Mouse (Mus musculus) adrenal gland, postnatal 4 days (tissue): ENCODE measurements around the gene Terb2. TPM values are rescaled to one million over a fixed set of nuclear protein-coding genes. Genes with fewer than 3 reads are reported as not detected.
"Not testable (repeated sequence)": the region's sequence is repeated elsewhere in the genome, so short reads cannot be mapped to it uniquely, and the experiment has no call there.

Experiments
- DNase-seq, 2 experiments: peaks; one replicate each; pipeline ENCODE4 v3.0.0; 2021 to 2022; ENCODE audit warnings: low spot score in 2 of 2, mixed read lengths in 2 of 2
- total RNA-seq, 2 experiments: library from RNA; stranded (reverse); gene quantifications; 2 replicates each; pipeline ENCODE4 v1.2.3; 2021

The Terb2 gene
- total RNA-seq, 2 experiments from 2014 or later: not detected

DNA sequence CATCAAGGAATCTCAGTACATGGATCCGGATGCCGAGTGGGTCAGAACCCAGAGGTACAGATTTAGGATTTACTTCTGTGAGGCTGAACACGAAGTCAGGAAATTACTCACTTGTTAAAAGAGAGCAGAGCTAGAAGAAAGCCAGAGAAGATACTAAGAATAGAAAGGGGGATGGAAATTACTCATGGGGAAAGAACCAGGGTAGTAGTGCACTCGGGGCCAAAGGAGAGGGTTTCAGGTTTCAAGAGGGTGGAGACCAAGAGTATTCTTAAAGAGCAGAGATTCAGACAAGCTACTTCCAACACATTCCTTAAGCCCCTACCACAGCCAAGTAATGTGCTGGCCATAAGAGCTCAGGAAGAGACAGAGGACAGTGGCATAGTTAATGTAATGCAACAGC, 24.5 kb upstream of the Terb2 start:
- no peak for DNase-seq

DNA sequence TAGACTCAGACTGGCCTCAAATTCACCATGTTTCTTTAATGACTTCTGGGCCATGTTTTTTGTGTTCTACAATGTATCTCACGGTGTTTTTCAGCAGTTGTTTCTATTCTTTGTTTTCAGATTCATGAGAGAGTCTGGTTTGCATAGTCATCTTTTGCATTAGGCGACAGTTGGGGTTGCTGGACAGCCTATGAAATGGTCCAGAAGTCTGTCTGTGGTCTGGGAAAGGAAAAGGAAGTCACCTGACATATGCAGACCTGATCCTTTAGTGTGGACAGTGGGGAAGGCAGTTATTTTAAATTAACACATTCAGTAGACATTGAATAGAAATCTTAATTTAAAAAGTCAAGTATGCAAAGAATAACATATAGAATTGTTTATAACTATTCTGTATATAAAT, 23.5 kb upstream of the Terb2 start:
- no peak for DNase-seq

DNA sequence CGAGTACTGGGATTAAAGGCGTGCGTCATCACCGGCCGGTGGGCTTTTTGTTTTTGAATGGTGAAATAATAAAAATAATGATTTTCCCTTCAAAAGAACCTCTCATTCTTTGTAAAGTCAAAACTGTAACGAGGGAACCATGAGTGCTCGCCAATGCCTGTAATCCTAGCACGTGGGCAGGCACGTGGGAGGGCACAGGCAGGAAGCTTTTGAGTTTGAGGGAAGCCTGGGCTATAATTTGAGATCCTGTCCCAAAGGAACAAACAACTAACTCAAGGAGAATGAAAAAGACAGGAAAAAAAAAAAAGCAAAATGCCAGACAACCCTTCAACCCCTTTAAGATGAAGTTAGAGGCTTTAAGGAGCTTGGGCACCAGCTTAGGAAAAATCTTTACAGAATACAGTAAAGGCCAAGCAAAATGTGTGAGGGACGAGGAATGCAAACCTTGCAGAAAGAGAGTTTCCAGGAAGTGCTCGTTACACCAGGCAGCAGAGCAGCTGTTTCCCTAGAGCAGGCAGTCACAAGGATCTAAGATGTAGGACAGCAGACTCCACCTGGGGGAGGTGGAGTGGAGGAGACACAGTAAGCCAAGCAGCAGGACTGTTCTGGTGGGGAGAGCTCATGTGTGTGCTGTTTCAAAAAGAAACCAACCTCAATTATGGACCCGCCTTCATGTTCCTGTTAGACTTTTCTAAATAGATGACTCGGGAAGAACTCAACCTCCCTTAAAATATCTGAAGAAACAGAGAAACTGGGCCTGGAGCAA, 22.5 kb upstream of the Terb2 start:
- no peak for DNase-seq

DNA sequence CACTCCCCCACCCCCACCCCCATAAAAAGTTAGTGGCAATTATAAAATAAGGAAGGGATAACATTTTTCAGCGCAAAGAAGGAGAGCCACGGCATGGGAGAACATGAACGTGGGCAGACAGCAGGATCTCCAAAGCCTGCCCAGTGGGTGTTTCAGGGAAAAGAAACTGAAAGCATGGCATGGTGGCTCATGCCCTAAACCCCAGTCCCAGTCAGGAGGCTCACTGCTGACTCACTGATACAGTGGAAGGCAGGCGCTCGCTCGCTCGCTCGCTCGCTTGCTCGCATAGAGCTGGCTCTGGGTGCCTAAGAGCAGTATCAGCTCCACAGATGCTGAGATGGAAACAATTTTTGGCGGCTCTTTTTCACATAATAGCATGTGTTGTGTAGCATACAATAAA, 21.8 kb upstream of the Terb2 start:
- no peak for DNase-seq

DNA sequence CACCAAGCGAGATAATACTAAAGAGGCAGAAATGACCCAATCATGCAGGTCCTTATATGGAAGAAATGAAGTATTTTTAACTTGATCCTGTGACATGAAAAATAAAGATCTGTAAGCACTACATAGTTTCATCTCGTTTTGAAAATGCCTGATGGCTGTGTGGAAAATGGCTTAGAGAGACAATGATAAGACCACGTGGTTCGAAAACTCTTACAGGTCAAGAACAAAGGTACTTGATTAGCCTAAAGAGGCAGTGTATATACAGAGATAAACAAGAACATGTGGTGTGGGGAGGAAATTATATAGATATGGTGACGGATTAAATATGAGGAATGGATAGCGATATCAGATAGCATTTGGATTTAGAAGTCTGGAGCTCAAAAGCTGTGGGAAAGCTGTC, 14.8 kb upstream of the Terb2 start:
- DNase-seq: no peak

DNA sequence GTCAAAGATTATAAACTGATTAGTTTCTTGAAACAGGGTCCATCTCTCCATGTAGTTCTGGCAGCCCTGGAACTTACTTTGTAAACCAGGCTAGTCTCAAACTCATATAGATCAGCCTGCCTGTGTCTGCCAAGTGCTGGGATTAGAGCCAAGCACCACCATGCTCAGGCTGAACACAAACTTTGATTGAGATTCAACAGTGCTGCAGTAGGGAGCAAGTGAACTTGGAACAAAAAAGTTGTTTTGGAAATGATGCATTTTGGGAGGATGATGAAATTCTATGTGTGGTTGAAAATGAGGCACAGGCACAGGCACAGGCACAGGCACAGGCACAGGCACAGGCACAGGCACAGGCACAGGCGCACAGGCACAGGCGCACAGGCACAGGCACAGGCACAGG, 13.9 kb upstream of the Terb2 start:
- no peak for DNase-seq

DNA sequence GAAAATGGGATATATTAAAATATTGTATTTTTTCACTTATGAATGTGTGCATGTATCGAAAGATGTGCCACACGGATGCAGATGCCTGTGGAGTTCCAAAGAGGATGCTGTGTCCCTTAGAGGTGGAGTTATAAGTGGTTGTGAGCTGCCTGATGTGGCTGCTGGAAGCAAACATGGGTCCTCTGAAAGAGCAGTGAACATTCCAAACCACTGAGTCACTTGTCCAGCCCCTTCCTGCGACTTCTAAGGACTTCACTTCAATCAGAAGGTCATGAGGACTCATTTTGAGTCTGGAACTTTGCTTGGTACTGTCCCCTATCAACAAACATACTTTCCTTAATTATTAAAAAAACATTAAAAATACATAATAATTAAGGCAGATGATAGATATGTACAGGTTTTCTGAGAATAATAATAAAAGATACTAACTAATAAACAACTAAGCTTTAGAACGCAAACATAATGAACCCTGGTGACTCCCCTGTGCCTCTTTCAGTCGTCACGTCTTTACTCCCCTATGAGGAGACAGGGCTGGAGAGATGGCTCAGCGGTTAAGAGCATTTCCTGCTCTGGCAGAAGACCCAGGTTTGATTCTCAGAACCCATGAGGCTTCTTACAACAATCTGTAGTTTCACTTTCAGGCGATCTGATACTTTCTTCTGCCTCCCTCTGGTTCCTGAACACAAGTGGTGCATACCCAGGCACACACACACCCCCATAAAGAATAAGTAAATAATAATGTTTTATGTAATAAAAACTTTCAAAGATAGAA, 5.8 kb upstream of the Terb2 start:
- DNase-seq: no peak

DNA sequence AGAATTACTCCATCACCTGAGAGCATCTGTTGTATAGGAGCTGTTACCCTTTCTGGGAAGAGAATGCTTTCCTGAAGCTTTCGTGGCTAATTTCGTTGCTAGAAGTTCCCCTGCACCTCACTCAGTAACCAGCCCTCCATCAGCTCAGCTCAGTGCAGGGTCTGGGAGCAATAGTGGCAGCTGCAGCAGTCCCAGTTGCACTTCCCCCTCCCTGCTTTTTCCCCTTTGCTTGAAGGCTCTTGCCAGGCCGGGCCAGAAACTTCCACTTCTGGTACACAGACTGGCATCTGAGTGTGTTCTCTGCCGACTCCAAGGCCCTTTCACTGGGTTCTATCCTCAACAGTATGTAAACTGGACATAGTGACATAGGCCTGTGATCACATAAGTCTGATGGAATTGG, 986 bp upstream of the Terb2 start:
- no peak for DNase-seq

DNA sequence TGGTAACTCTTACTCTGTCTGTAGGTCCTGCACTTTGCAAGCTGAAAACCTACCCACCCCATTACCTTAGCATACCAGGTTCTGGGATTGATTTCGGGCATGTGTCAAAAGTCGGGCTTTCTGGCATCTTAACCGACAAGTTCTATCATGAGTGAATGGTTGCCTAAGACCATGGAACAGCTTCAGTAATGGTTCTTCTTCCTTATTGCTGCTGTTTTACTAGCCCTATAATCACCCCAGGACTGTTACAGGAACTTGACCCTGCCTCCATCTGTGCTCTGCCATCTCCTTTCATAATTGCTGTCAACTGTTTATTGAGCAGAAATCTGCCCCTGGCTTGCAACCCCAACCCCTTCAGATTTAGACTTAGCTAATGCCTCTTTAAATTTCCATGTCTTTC, 679 bp downstream of the Terb2 start:
- DNase-seq: no peak

DNA sequence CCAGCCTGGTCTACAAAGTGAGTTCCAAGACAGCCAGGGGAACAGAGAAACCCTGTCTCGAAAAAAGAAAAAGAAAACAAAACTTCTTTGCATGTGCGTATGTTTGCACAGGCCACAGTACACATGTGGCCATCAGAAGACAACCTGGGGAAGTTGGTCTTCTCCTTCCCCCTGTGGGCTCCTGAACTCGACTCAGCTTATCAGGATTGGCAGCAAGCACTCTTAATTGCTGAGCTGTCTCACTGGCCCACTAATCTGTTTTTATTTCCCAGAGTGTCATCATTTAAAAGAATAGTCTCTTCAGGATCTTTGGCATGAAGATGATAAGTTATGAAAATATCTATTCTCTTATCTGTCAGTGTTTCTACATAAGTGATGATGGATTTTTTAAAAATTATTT, 5.8 kb downstream of the Terb2 start:
- DNase-seq: no peak

DNA sequence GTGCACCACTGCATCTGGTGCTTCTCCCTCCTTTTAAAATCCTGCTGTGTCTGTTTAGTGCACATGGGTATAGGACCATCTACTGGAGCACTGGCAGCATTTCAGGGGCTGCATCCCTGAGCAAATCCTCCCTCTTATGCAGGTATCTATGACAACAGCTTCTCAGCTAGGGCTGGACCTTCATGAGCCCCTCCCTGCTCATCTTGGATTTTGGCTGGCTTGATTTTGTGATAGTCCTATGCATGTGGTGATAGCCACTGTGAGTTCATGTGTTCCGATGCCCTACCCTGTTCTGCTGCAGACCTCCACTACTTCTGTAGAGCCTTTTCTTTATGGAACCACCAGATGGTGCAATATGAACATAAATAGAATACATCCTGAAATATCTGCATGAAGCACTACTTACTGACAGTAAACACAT, 8.4 kb downstream of the Terb2 start:
- no peak for DNase-seq

DNA sequence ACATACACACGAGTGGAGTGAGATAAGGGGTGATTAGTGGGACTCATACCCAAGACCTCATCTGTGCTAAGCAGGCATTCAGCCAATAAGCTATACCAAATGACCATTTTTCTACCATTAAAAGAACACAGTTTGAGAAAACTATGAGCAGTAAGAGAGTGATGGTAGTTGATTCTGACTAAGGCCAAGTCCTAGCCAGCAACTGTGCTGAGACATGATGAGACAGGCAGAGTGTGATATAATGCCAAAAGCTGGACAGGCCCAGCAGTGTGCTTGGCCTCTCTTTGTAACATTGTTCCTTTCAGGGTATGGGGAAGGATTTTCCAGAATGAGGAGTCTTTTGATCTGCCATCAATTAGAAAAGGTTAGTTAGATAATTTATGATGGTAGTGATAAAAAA, 15.4 kb downstream of the Terb2 start:
- no peak for DNase-seq

DNA sequence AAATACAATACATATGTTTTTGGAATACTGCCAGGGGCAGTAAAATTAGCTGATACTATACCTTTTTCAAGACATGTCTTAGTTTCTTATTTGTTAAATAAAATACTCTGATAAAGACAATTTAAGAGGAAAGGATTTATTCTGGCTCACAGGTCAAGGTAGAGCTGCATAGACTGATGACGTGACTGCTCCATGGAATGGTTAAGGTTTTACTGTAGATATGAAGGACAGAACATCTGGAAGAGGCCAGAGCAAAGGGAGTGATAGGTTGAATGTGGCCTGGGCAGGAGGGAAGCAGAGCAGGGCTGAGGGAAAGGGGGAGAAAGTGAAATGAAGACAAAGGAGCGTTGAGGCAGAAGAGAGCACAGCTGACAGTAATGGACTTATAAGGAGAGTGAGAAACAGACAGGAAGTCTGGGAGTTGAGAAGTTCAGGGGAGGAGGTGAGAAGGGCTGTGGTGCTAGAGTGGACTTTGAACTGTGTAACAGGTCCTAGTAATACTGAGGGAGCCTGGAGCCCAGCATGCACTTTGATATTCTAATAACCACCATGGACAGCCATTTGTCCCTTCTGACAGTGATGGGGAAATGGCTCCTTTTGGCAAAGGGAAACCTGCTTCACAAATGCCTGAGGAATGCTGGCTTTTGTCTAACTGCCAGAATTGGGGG, 20.5 kb downstream of the Terb2 start:
- DNase-seq: no peak

DNA sequence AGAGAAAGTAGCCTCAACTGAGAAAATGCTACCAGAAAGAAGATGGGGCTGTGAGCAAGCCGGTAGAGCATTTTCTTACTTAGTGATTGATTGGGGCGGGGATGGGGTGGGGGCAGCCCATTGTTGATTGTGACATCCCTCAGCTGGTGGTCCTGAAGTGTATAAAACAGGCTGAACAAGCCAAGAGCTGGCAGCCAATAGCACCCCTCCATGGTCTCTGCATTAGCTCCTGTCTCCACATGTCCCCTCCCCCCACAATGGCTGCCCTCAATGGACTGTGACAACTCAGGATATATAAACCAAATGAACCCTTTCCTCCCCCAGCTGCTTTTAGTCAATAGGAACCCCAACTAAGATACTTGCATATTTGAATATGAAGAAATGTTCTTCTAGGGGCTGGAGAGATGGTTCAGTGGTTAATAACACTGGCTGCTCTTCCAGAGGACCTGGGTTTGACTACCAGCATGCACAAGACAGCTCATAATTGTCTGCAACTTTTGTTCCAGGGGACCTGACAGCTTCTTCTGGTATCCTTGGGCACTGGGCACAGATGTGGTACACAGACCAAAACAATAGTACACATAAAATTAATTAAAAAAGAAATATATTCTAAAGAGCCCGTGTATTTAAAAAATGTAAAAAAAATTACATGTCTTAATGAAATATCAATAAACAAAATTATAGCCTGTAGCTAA, 24.6 kb downstream of the Terb2 start:
- DNase-seq: no peak

DNA sequence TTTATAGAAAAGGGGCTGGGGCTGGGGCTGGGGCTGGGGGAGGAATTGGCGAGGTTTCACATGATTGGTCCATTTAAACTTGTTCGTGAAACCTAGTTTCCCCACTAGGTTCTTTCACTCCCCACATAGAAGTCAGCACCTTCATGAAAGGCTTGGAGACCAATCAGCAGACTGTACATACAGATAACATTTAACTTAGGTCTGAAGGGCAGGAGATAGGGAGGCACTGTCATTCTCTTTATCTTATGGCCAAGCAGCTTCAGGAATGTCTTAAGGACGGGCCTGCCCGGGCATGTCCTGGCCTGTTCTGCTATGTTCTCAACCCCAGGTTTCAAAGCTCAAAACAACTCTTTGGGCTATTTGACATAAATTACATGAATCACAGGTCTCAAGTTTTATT, 31.0 kb downstream of the Terb2 start:
- not testable (repeated sequence) for DNase-seq

DNA sequence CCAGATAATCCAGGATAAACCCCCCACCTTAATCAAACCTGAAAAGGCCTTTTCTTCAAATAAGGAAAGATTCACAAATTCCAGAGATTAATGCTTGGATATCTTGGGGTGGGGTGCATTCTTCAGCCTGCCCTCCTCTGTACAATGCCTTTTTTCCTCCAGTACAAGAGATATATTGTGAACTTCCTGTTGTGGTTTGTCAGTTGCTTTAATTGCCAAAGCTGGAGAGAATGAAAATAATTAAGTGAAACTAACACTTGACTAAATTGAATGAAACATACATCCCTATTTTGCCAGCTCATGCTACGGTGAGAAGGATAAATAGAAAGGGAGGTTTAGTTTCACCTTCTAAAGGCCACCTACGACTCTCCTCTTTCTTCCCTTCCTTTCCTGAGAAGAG, 32.2 kb downstream of the Terb2 start:
- no peak for DNase-seq

DNA sequence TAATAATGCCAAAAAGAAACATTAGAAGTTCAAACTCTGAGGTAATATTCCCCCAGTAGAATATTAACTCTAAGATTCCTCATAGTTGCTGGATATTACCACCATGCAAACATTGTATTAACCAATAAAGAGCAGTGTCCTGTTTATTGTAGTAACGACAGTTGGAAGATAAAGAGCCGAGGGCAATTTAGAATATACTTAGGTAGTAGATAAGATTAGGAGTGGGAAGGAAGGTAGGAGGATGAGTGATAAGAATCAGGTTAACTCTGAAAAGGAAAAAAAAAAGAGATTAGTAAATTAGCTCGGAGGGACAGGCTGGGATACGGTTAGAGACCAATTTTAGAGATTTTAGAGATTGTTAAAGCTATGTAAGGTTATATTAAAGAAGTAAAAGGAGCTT, 35.3 kb downstream of the Terb2 start:
- no peak for DNase-seq

DNA sequence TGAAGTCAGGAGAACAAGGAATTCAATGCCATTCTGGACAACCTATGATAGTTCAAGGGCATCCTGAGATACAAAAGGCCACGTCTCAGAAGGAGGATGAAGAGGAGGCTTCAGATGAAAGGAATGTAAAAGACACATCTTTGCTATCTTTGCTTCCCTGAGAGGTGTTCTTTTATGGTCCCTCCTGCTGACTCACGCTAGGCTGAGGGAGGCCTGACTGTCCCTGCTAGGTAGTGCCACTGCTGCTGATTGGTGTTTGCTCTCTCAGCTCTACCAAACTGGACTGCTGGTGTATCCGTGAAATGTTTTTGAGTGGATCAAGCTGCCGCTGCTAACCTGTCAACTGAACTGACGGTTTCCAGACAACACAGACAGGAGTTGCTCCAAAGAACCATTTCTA, 35.7 kb downstream of the Terb2 start:
- no peak for DNase-seq

DNA sequence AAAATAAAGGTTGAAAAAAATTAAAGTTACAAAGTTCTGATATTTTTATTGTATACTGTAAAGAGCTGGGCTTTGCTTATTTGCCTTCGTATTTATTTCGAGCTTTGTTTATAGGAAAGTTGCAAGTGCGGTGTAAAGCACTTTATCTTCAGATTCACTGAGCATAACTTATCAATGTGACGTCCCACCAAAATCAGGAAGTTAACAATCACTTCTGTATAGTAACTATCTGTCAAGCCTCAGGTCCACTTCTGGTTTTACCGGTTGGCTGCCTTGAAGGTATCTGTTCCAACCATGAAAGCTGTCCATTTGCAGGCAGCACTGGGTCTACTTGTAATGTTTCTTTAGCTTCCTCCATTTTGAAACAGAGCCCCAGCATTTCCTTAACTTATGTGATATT, 36.2 kb downstream of the Terb2 start:
- no peak for DNase-seq

DNA sequence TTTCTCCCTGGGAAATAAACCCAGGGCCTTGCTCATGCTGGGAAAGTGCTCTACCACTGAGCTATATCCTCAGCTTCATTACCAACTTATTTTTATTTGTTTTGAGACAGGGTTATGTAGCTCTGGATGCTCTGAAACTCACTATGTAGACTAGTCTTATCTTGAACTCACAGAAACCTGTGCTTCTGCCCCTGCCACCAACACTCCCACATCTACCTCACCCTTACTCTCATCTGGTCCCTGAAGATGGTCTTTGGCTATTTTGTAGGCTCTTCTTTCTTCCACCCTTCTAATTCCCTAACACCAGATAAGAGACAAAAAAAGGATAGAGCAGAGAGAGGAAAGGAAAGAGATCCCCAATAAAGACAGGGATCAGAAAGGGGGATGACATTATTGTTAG, 37.6 kb downstream of the Terb2 start:
- DNase-seq: no peak

DNA sequence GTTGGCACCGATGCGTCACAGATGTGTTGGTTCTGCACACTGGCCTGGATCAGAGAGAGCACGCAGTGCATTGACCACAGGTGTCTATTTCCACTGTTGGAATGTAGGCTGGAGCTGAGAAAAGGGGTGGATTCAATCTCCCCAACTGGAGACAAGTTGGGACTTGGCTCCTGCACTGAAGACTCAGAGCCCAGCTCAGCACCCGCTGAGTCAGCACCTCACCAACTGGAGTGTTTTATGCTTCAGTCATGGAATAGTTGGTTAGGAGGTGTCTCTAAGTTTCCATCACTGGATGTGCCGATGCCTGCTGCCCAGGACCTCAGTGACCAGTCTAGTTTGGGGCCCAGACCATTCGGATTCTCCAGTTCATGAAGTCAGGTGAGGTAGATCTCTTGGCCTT, 44.3 kb downstream of the Terb2 start:
- DNase-seq: no peak

DNA sequence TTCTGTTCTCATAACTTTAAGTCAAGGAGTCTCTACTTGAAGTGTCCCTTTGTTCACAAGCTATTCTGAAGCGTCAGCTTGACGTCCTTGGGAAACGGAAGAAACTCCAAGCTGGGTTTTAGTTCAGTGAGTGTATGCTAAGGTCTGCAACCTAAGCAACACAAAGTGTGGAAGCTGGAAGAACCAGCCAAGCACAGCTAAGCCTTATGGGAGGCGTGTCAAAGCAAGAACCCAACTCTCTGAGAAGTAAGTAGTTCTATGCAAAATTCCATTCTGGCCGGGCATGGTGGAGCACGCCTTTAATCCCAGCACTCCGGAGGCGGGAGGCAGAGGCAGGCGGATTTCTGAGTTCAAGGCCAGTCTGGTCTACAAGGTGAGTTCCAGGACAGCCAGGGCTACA, 45.5 kb downstream of the Terb2 start:
- DNase-seq: no peak
